Mouse (Mus musculus): Measurements from ENCODE around the gene Ly6g6d. TPM values are rescaled to one million over a fixed set of nuclear protein-coding genes. Genes with fewer than 3 reads are reported as not detected.

The Ly6g6d gene
- total and polyA plus RNA-seq, 3 experiments: 0.61 to 1.3 TPM; not detected in 1

DNA sequence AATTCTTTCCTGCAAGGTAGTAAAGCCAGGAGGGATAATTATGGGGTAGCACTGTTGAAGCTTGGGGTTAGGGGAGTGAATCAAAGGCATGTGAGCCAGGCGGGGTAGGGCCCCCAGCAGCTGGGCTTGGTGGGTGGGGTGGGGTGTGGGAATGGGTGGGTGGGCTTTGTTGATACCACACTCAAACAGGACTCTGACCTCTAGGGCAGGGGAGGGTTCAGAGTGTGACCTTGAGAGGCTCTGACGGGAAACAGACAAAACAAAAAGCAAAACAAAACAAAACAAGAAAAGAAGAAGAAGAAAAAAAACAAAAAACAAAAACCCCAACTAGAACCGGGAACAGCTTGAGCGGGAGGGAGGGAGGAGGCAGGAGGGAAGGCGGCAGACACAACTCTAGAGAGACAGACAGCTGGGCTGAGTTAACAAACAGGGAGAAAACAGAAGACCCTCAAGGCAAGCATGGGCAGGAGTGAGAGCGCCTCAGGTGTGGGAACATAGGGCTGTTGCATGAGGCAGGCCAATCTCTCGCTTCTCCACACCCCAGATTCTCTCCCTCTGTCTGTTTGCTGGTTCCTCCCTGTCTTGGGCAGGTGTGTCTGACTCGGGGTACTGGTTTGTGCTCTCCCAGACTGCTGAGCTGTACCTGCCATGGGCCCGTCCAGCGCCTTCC, 1.2 kb downstream of the Ly6g6d start, which contains the start of gene Ly6g6e:
TSS of gene Ly6g6e (plus strand) at position 396 of the 670 bp plus-strand sequence.
- Histone ChIP-seq H3K4me3 (peak within 1 kb of the TSS; percentile 57), H3K79me2 (replicated peaks; ENCODE audit: control insufficient read depth, insufficient read depth, low read length) (no peaks in the 10 kb centered on the region), H3K27ac (peak within 1 kb of the TSS; percentile 68), H3K4me1 (ENCODE audit: control insufficient read depth, insufficient read depth, low read length) (peaks cover 8% of the 10 kb centered on the region), H3K36me3 (ENCODE audit: control insufficient read depth, insufficient read depth, low read length) (no peaks in the 10 kb centered on the region), H3K9ac (ENCODE audit: low read depth, low read length) (peak within 1 kb of the TSS; percentile 73), H3K27me3 (ENCODE audit: control insufficient read depth, insufficient read depth, low read length) (no peaks in the 10 kb centered on the region)
- 51% methylated on average over 10 of the region's 10 CpGs for WGBS
- intact Hi-C loops (cut with DNase I): no loop called here
- no peak for TF ChIP-seq CTCF (IDR thresholded peaks at IDR 0.05)
- TF ChIP-seq EP300 (IDR thresholded peaks at IDR 0.05; ENCODE audit: insufficient read depth, low read depth, low read length): no peak
- TF ChIP-seq POLR2A (IDR thresholded peaks at IDR 0.05; ENCODE audit: insufficient read depth, low read depth, low read length): no peak
- DNase-seq: no peak

DNA sequence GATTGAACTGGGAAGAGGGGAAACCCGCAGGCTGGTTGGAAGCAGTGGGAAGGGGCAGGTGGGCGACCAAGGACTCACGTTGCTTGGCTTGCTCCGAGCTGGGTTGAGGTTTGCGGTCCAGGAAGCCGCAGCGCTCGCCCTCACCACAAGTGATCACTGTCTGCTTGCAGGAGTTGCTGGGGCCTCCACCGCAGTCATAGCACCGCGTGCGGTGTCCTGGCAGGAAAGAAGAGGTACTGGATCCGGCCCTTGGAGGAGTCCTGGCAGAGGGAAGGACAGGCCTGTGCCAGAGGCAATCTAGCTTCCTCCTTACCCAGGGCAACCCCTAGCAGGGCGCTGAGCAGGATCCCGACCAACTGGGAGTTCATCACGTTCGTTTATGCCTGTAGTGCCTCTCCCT, 3.8 kb downstream of the Ly6g6d start:
- no peak for DNase-seq
- peaks cover 5% of the 10 kb centered on the region for H3K4me1 ChIP-seq (ENCODE audit: control insufficient read depth, insufficient read depth, low read length)
- TF ChIP-seq EP300 (IDR thresholded peaks at IDR 0.05; ENCODE audit: insufficient read depth, low read depth, low read length): no peak
- TF ChIP-seq CTCF (IDR thresholded peaks at IDR 0.05): no peak
- no peak for TF ChIP-seq POLR2A (IDR thresholded peaks at IDR 0.05; ENCODE audit: insufficient read depth, low read depth, low read length)
- H3K4me3 ChIP-seq: no peak overlapping the region
- H3K36me3 ChIP-seq (ENCODE audit: control insufficient read depth, insufficient read depth, low read length): no peaks in the 10 kb centered on the region
- H3K9ac ChIP-seq (ENCODE audit: low read depth, low read length): no peak overlapping the region
- intact Hi-C loops (cut with DNase I): no loop called here
- H3K79me2 ChIP-seq (replicated peaks; ENCODE audit: control insufficient read depth, insufficient read depth, low read length): no peaks in the 10 kb centered on the region
- H3K27me3 ChIP-seq (ENCODE audit: control insufficient read depth, insufficient read depth, low read length): no peaks in the 10 kb centered on the region
- WGBS: 64% methylated on average over 17 of the region's 17 CpGs
- H3K27ac ChIP-seq: no peak overlapping the region

DNA sequence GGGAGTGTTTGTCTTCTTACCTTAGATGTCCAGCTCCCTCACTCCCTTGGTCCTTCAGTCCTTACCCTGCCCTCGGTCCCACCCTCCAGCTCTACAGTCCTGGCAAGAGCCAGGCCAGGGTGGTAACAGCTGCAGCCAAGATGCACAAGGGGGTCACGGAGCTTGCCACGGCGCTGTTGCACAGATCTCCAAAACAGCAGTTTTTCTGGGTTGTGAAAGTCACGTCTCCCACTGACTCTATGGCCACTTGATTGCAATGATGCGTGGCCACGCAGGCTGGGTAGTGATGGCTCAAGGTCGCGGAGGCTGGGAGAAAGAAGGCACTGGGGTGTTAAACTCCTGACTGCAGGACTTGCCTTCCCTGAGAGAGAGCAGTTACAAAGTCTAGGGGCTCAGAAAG, 6.4 kb downstream of the Ly6g6d start:
- H3K4me3 ChIP-seq: no peak overlapping the region
- H3K79me2 ChIP-seq (replicated peaks; ENCODE audit: control insufficient read depth, insufficient read depth, low read length): no peaks in the 10 kb centered on the region
- no peak overlapping the region for H3K27ac ChIP-seq
- 82% methylated on average over 9 of the region's 9 CpGs for WGBS
- H3K4me1 ChIP-seq (ENCODE audit: control insufficient read depth, insufficient read depth, low read length): no peaks in the 10 kb centered on the region
- no peak for DNase-seq
- TF ChIP-seq CTCF (IDR thresholded peaks at IDR 0.05): no peak
- no peak for TF ChIP-seq POLR2A (IDR thresholded peaks at IDR 0.05; ENCODE audit: insufficient read depth, low read depth, low read length)
- no peak for TF ChIP-seq EP300 (IDR thresholded peaks at IDR 0.05; ENCODE audit: insufficient read depth, low read depth, low read length)
- no peaks in the 10 kb centered on the region; the same call in 1 of the 2 replicates for H3K27me3 ChIP-seq (ENCODE audit: control insufficient read depth, insufficient read depth, low read length)
- H3K9ac ChIP-seq (ENCODE audit: low read depth, low read length): no peak overlapping the region
- no peaks in the 10 kb centered on the region for H3K36me3 ChIP-seq (ENCODE audit: control insufficient read depth, insufficient read depth, low read length)
- intact Hi-C loops (cut with DNase I): no loop called here

DNA sequence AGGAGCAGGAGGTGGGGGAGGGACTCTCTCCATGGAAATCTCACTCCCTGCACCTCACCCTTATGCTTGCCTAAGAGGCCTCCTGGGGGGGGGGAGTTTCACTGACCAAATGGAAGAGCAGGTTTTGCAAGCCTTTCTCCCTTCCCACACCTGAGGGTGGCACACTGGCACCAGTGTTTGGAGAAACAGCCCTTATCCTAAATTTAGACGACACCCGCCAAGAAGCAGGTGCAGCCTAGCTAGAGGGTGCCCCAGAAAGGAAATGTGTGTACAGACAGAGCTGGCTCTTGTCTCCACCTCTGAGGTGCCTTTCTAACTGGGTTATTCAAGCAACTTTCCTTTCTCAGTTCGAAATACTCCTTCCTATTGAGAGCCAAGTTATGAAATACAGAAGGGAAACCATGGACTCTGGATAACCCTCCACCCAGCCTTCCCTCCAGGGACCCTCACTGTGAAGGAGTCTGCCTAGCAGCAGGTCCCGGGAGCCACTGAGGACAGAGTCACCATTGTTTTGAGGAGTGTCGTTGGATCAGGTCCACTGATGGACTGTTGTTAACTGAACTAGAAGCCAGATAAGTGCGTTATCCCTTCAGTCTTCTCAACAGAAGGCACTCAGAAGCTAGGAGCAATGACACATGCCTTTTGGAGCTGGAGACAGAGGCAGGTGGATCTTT, 7.2 kb downstream of the Ly6g6d start:
- no peak overlapping the region for H3K27ac ChIP-seq
- H3K9ac ChIP-seq (ENCODE audit: low read depth, low read length): no peak overlapping the region
- H3K4me1 ChIP-seq (ENCODE audit: control insufficient read depth, insufficient read depth, low read length): no peaks in the 10 kb centered on the region
- no peaks in the 10 kb centered on the region for H3K79me2 ChIP-seq (replicated peaks; ENCODE audit: control insufficient read depth, insufficient read depth, low read length)
- intact Hi-C loops (cut with DNase I): no loop called here
- H3K4me3 ChIP-seq: no peak overlapping the region
- TF ChIP-seq EP300 (IDR thresholded peaks at IDR 0.05; ENCODE audit: insufficient read depth, low read depth, low read length): no peak
- TF ChIP-seq CTCF (IDR thresholded peaks at IDR 0.05): no peak
- TF ChIP-seq POLR2A (IDR thresholded peaks at IDR 0.05; ENCODE audit: insufficient read depth, low read depth, low read length): no peak
- no peaks in the 10 kb centered on the region for H3K36me3 ChIP-seq (ENCODE audit: control insufficient read depth, insufficient read depth, low read length)
- H3K27me3 ChIP-seq (ENCODE audit: control insufficient read depth, insufficient read depth, low read length): no peaks in the 10 kb centered on the region; the same call in 1 of the 2 replicates
- peak in 1 of 2 experiments; percentile 32 for DNase-seq
- 29% methylated on average over 6 of the region's 6 CpGs for WGBS

DNA sequence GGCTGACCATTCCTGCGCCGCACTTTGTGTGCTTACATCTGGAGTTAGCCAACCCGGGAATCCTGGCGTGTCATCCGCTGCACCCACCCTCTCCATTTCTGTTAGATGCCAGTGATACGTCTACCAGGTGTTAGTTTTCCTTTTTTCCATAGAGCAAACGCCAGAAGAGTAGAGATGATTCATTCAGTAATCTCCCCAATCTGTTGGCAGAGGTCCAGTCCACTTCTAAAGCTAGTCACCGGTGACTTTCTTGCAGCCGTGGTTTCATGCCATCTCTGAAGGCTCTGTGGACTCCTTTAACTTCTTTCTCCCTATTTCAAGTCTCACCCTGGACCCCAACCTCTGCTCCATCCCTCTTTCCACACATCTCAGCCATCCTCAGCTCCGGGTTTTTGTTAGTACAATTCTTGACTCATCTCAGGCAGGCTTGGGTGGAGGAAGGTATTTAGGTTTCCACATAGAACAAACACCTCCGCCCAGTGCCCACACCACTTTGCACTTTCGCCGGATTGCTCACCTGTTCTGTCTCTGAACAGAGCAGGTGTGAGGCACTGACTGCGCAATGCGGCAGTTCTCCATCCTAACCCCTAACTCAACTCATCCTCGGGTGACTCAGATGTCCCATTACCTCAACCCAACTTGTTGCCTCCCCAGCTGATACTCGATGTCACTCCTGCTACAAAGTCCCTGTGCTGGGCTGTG, 9.5 kb downstream of the Ly6g6d start:
- WGBS: 62% methylated on average over 17 of the region's 17 CpGs
- Histone ChIP-seq H3K4me3 (no peak overlapping the region), H3K27me3 (ENCODE audit: control insufficient read depth, insufficient read depth, low read length) (no peaks in the 10 kb centered on the region; the same call in 1 of the 2 replicates), H3K4me1 (ENCODE audit: control insufficient read depth, insufficient read depth, low read length) (peaks cover 2% of the 10 kb centered on the region), H3K79me2 (replicated peaks; ENCODE audit: control insufficient read depth, insufficient read depth, low read length) (no peaks in the 10 kb centered on the region), H3K36me3 (ENCODE audit: control insufficient read depth, insufficient read depth, low read length) (no peaks in the 10 kb centered on the region), H3K27ac (no peak overlapping the region), H3K9ac (ENCODE audit: low read depth, low read length) (no peak overlapping the region)
- TF ChIP-seq EP300 (IDR thresholded peaks at IDR 0.05; ENCODE audit: insufficient read depth, low read depth, low read length) (no peak), POLR2A (IDR thresholded peaks at IDR 0.05; ENCODE audit: insufficient read depth, low read depth, low read length) (no peak), CTCF (IDR thresholded peaks at IDR 0.05) (no peak)
- DNase-seq: no peak
- intact Hi-C loops (cut with DNase I): no loop called here

All from heart, adult 2 months (tissue).